Mouse (Mus musculus) heart, embryonic 15.5 days (tissue): ENCODE data around the gene Map1s. TPM values are rescaled to one million over a fixed set of nuclear protein-coding genes. Genes with fewer than 3 reads are reported as not detected.
A peak's percentile ranks its signal among the peaks of the same experiment; 100 is the strongest.

Source experiments
- ATAC-seq: fragments of 200-750 bp; cut with Nextera tagmentation; replicated peaks from 2 replicates; pipeline ENCODE4 v1.8.0; 2017; ENCODE audit warnings: low read depth, moderate TSS enrichment; ENCODE audit not compliant: insufficient number of reproducible peaks, insufficient read depth, low FRiP score
- H3K27ac ChIP-seq: fragments of 300-500 bp; sonication (generic); 2 replicates; pipeline ENCODE4 v1.5.1; 2015; ENCODE audit warnings: mild to moderate bottlenecking, inconsistent platforms
- H3K27me3 ChIP-seq: fragments of 300-500 bp; sonication (generic); 2 replicates; pipeline ENCODE4 v1.6.1; 2015; ENCODE audit warnings: inconsistent platforms
- H3K36me3 ChIP-seq: fragments of 300-500 bp; sonication (generic); 2 replicates; pipeline ENCODE4 v1.6.1; 2015; ENCODE audit warnings: mild to moderate bottlenecking, inconsistent platforms
- H3K4me1 ChIP-seq: fragments of 300-500 bp; sonication (generic); replicated peaks from 2 replicates; pipeline ENCODE4 v1.6.1; 2015; ENCODE audit warnings: inconsistent platforms
- H3K4me2 ChIP-seq: fragments of 300-500 bp; sonication (generic); 2 replicates; pipeline ENCODE4 v1.6.1; 2015; ENCODE audit warnings: inconsistent platforms, mild to moderate bottlenecking, moderate library complexity
- H3K4me3 ChIP-seq: fragments of 300-500 bp; sonication (generic); 2 replicates; pipeline ENCODE4 v1.5.1; 2015; ENCODE audit warnings: mild to moderate bottlenecking, inconsistent platforms
- H3K9ac ChIP-seq: fragments of 300-500 bp; sonication (generic); 2 replicates; pipeline ENCODE4 v1.6.1; 2015; ENCODE audit warnings: mild to moderate bottlenecking, inconsistent platforms
- H3K9me3 ChIP-seq: fragments of 300-500 bp; sonication (generic); replicated peaks from 2 replicates; pipeline ENCODE4 v1.6.1; 2016; ENCODE audit warnings: inconsistent platforms
- WGBS: fragments of 180-500 bp; shearing (Covaris S2); methylation state at CpG from one replicate; pipeline ENCODE4 v1.1.7; 2015; ENCODE audit warnings: mixed read lengths; 5-methylcytosine and 5-hydroxymethylcytosine counted together
- polyA plus RNA-seq: library from polyadenylated mRNA; unstranded; fragments of >200 nt; fragmentation: Nextera tagmentation; extraction: Ambion mirVana; gene quantifications from 2 replicates; pipeline ENCODE4 v1.2.1, GENCODE M21; 2015

The Map1s gene
- polyA plus RNA-seq, 1 experiment from 2014 or later: 30.3 TPM

- Histone ChIP-seq H3K9ac (no peak overlapping the region), H3K4me2 (no peak overlapping the region), H3K9me3 (no peaks in the 10 kb centered on the region), H3K27me3 (peaks cover 3% of the 10 kb centered on the region; the same call in 1 of the 2 replicates), H3K4me1 (peaks cover 17% of the 10 kb centered on the region), H3K36me3 (no peaks in the 10 kb centered on the region), H3K4me3 (no peak overlapping the region), H3K27ac (0 out of 2 replicates have a peak overlapping the region, but pooled peaks have one; percentile 13)
- no peak for ATAC-seq
- 3% methylated on average over 4 of the region's 4 CpGs for WGBS
Observed at GRCm38 (mm10) chr8:70880126-70880525, 25.6 kb upstream of the Map1s start.

GRCm38 (mm10) chr8:70880546-70880945 lies 25.2 kb upstream of the Map1s start:
- H3K4me2 ChIP-seq: no peak overlapping the region
- no peak overlapping the region for H3K9ac ChIP-seq
- 15% methylated on average over 11 of the region's 11 CpGs for WGBS
- H3K36me3 ChIP-seq: no peaks in the 10 kb centered on the region
- no peaks in the 10 kb centered on the region for H3K9me3 ChIP-seq
- ATAC-seq: no peak
- H3K4me3 ChIP-seq: no peak overlapping the region
- peaks cover 17% of the 10 kb centered on the region for H3K4me1 ChIP-seq
- peaks cover 3% of the 10 kb centered on the region; the same call in 1 of the 2 replicates for H3K27me3 ChIP-seq
- 0 out of 2 replicates have a peak overlapping the region, but pooled peaks have one; percentile 13 for H3K27ac ChIP-seq

- Histone ChIP-seq H3K27ac (no peak overlapping the region), H3K4me2 (no peak overlapping the region), H3K4me1 (peaks cover 17% of the 10 kb centered on the region), H3K9ac (no peak overlapping the region), H3K4me3 (no peak overlapping the region), H3K27me3 (peaks cover 15% of the 10 kb centered on the region; the same call in 1 of the 2 replicates), H3K36me3 (no peaks in the 10 kb centered on the region), H3K9me3 (no peaks in the 10 kb centered on the region)
- 78% methylated on average over 4 of the region's 4 CpGs for WGBS
- ATAC-seq: no peak
Observed at GRCm38 (mm10) chr8:70884186-70884585, 21.5 kb upstream of the Map1s start.

- H3K4me2 ChIP-seq: no peak overlapping the region
- no peak for ATAC-seq
- no peak overlapping the region for H3K27ac ChIP-seq
- no peaks in the 10 kb centered on the region for H3K9me3 ChIP-seq
- no peak overlapping the region for H3K4me3 ChIP-seq
- peaks cover 18% of the 10 kb centered on the region; the same call in 1 of the 2 replicates for H3K27me3 ChIP-seq
- no peak overlapping the region for H3K9ac ChIP-seq
- no peaks in the 10 kb centered on the region for H3K36me3 ChIP-seq
- H3K4me1 ChIP-seq: peaks cover 17% of the 10 kb centered on the region
- WGBS: 73% methylated on average over 10 of the region's 10 CpGs
Observed at GRCm38 (mm10) chr8:70884683-70885082, 21.0 kb upstream of the Map1s start.

GRCm38 (mm10) chr8:70885612-70886011 lies 20.1 kb upstream of the Map1s start:
- Histone ChIP-seq H3K9me3 (no peaks in the 10 kb centered on the region), H3K4me2 (no peak overlapping the region), H3K27me3 (peaks cover 25% of the 10 kb centered on the region), H3K4me1 (peaks cover 7% of the 10 kb centered on the region), H3K9ac (no peak overlapping the region), H3K4me3 (no peak overlapping the region), H3K27ac (no peak overlapping the region), H3K36me3 (no peaks in the 10 kb centered on the region)
- no peak for ATAC-seq
- 14% methylated on average over 12 of the region's 12 CpGs for WGBS

- no peak for ATAC-seq
- no peak overlapping the region for H3K27ac ChIP-seq
- no peaks in the 10 kb centered on the region for H3K36me3 ChIP-seq
- no peak overlapping the region for H3K9ac ChIP-seq
- H3K9me3 ChIP-seq: no peaks in the 10 kb centered on the region; the same call in 1 of the 2 replicates
- H3K4me2 ChIP-seq: no peak overlapping the region
- no peak overlapping the region for H3K4me3 ChIP-seq
- WGBS: 4% methylated on average over 18 of the region's 18 CpGs
- peaks cover 43% of the 10 kb centered on the region for H3K27me3 ChIP-seq
- H3K4me1 ChIP-seq: peaks cover 11% of the 10 kb centered on the region
Observed at GRCm38 (mm10) chr8:70887669-70888068, 18.1 kb upstream of the Map1s start.

GRCm38 (mm10) chr8:70890656-70891055 lies 15.1 kb upstream of the Map1s start:
- Histone ChIP-seq H3K4me1 (peaks cover 13% of the 10 kb centered on the region), H3K4me3 (no peak overlapping the region), H3K4me2 (no peak overlapping the region), H3K27ac (no peak overlapping the region), H3K27me3 (peaks cover 56% of the 10 kb centered on the region), H3K36me3 (peaks cover 23% of the 10 kb centered on the region), H3K9me3 (no peaks in the 10 kb centered on the region; the same call in 1 of the 2 replicates), H3K9ac (no peak overlapping the region)
- no peak for ATAC-seq
- WGBS: 89% methylated on average over 5 of the region's 5 CpGs

- WGBS: 4% methylated on average over 21 of the region's 21 CpGs
- peaks cover 20% of the 10 kb centered on the region for H3K4me1 ChIP-seq
- no peak overlapping the region for H3K27ac ChIP-seq
- H3K9me3 ChIP-seq: no peaks in the 10 kb centered on the region; the same call in 1 of the 2 replicates
- no peak for ATAC-seq
- no peak overlapping the region for H3K9ac ChIP-seq
- H3K36me3 ChIP-seq: peaks cover 26% of the 10 kb centered on the region
- H3K27me3 ChIP-seq: peaks cover 56% of the 10 kb centered on the region
- H3K4me3 ChIP-seq: peak overlapping the region; percentile 34; the same call in 1 of the 2 replicates
- H3K4me2 ChIP-seq: no peak overlapping the region
Observed at GRCm38 (mm10) chr8:70891356-70891755, 14.4 kb upstream of the Map1s start.

- Histone ChIP-seq H3K9me3 (no peaks in the 10 kb centered on the region; the same call in 1 of the 2 replicates), H3K4me2 (peak within 1 kb of the TSS; percentile 51), H3K4me3 (peak within 1 kb of the TSS; percentile 34), H3K9ac (no peak within 1 kb of the TSS), H3K36me3 (peaks cover 26% of the 10 kb centered on the region), H3K27ac (no peak within 1 kb of the TSS), H3K27me3 (peaks cover 50% of the 10 kb centered on the region), H3K4me1 (peaks cover 23% of the 10 kb centered on the region)
- WGBS: 4% methylated on average over 80 of the region's 80 CpGs
- ATAC-seq: no peak
Observed at GRCm38 (mm10) chr8:70892022-70892895, 13.5 kb upstream of the Map1s start, which contains the start of gene Slc5a5. Gene Slc5a5, minus strand, starts transcription at chr8:70892757.

GRCm38 (mm10) chr8:70892896-70893655 lies 12.7 kb upstream of the Map1s start:
- no peak for ATAC-seq
- Histone ChIP-seq H3K4me1 (peaks cover 23% of the 10 kb centered on the region), H3K9ac (no peak overlapping the region), H3K27me3 (peaks cover 46% of the 10 kb centered on the region), H3K4me3 (peak overlapping the region; percentile 34), H3K4me2 (peak overlapping the region; percentile 51), H3K36me3 (peaks cover 26% of the 10 kb centered on the region), H3K9me3 (no peaks in the 10 kb centered on the region; the same call in 1 of the 2 replicates), H3K27ac (no peak overlapping the region)
- 23% methylated on average over 20 of the region's 20 CpGs for WGBS
